Mouse (Mus musculus): ENCODE results near the gene Rftn1.

The Rftn1 gene

GRCm38 (mm10) chr17:50031548-50032491 is 158.7 kb downstream of the Rftn1 start:
- intact Hi-C loops (cut with DNase I): no loop called here

DNA sequence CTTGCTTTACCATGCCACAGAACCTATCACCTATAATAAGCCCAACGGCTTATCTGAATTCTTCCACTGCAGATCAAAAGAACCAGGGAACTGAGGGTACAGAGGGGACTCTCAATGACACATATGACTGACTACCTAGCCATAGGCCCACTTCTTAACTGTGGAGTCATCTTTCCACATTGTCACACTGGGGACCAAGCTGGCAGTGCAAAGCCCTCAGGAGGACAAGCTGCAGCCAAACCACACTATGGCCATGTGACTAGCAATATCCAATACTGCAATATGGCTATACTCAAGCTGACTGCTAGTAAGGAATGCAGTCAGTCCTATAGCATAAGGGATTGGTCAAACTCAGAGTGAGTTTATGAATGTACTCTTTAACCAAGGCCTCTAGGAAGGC is 164.8 kb downstream of the Rftn1 start:
- intact Hi-C loops (cut with DNase I): no loop called here

DNA sequence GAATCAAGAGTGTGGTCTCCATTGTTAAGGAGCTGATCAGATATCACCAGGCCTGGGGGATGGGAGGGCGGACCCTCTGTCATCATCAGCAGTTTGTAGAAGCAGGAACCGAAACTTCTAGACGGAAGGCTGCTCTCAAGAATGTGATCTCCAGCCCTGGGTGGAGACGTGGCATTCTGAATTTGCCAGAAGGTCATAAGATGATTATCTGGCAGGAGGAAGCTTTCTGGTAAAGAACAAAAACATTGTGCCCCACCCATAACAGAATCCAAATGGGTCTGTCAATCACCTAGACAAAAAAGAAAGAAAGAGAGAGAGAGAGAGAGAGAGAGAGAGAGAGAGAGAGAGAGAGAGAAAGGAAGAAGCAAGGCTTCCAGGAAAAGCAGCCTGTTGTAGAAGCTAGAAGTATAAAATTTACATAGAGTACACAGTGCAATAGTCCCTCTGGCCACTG is 165.3 kb downstream of the Rftn1 start:
- intact Hi-C loops (cut with DNase I): no loop called here

GRCm38 (mm10) chr17:50021400-50021799 is 169.1 kb downstream of the Rftn1 start:
- intact Hi-C loops (cut with DNase I): no loop called here

GRCm38 (mm10) chr17:50020211-50021001 is 170.1 kb downstream of the Rftn1 start:
- intact Hi-C loops (cut with DNase I): no loop called here

DNA sequence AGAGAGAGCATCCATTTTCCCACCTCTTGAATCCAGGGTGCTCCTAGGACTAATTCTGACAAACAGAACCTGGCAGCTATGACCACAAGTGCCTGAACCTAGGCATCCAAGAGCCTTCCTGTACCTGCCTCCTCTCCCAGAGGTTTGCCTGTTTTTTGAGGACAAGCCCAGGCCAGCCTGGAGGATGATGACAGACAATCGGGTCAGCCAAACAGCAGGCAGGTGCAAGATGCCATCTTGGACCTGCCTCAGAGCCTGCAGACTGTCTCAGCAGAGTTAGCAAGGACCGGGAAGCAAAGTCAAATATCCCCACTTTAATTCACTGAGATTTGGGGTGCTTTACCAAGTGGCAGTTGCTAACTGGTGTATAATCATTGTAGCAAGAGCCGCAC is 170.7 kb downstream of the Rftn1 start:
- intact Hi-C loops (cut with DNase I): no loop called here

- intact Hi-C loops (cut with DNase I): no loop called here
Measured at GRCm38 (mm10) chr17:50019090-50019489, 171.4 kb downstream of the Rftn1 start.

DNA sequence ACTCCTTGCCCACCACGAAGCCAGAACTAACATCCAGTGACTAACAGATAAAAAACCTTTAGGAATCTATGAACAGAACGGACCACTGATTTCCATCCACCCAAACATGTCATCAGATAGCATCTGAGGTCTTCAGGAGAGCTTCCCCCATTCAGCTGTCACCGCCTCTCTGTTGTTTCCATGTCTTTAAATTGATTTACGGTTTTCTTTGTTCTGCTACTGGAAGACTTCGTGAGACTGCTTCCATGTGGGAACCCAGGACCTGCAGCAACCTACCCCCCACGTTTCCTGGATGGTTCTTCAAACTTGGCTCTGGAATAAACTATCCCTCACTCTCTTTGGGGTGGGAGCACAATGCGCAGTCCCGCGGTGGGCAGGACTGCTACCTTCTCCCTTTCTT is 175.8 kb downstream of the Rftn1 start:
- intact Hi-C loops (cut with DNase I): no loop called here

DNA sequence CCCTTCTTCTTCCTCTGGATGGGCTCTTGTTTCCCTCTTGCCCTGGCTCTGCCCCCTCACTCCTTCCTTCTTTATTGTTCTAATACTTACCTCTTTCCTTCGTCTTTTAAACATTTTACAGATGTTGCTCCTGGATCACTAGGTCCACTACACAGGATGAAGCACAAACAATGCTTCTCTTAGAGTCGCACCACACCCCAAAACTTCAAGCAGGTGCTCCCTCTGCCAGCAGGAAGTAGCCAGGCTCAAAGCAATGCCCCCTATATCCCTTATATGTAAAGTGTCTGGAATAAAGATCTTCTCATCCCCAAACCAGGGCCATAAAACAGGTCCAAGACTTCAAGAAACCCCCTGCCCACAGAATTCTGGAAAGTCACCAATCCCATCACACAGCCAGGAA is 176.6 kb downstream of the Rftn1 start:
- intact Hi-C loops (cut with DNase I): no loop called here

- intact Hi-C loops (cut with DNase I): no loop called here
Measured at GRCm38 (mm10) chr17:50010096-50010495, 180.4 kb downstream of the Rftn1 start.

DNA sequence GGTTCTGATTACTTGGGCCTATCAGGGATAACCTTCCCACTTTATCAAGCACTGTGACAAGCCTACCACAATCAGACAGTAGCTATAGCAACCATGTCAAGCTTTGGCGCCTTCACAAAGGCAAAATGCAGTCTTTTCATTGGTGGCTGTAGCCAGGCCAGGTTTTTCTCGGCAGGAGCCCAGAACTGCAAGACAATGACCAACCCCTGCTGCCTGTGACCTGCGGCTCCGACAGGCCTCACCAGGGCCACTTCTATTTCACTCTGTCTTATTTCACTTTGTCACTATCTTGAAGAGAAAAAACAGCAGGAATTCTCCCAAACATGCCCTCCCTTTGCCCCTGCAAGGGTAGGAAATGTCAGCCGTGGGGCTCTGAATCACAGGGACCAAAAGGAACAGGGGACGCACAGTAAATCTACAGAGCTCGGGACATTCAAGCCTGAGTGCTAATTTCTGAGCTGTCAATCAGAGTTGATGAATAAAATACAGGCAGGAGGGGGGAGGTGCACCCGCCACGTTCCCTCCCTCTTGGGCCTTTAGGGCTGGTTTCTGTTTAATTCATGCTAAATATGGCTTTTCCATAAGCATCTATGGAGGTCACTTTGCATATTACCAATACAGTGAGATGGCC is 183.6 kb downstream of the Rftn1 start:
- intact Hi-C loops (cut with DNase I): no loop called here

DNA sequence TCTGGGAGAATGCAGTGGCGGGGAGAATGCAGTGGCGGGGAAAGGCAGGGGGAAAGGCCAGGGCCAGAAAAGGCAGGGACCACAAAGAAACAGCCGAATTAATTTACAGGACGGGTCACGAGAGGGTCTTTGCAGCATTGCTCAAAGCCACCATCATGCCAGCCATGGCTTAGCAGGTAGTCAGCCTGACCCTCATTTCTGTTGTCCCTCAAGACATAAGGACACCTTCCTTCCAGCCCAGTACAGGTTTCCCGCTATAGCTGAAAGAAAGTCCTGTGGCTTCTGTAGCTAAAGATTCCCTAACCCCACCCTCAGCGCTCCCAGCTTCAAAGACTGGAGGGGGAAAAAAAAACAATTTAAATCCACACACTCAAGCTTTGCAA is 184.1 kb downstream of the Rftn1 start:
- intact Hi-C loops (cut with DNase I): no loop called here

DNA sequence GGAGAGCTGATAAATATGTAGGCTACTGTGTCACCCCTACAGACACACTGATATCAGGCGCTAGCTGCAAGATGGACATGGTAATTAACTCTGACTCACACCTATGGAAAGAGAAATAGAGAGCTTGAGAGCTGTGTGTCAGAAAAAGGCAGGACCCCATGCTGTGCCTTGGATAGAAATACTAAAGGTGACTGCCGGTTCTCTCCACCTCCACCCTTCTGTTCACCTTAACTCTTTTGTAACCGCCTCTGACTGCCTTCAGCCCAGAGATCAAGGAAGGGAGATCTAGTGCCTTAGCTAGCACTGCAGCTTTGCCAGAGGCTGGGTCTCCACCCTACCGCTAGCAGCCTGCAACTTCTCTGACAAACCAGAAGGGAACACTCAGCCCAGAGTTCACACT is 187.3 kb downstream of the Rftn1 start:
- intact Hi-C loops (cut with DNase I): no loop called here

DNA sequence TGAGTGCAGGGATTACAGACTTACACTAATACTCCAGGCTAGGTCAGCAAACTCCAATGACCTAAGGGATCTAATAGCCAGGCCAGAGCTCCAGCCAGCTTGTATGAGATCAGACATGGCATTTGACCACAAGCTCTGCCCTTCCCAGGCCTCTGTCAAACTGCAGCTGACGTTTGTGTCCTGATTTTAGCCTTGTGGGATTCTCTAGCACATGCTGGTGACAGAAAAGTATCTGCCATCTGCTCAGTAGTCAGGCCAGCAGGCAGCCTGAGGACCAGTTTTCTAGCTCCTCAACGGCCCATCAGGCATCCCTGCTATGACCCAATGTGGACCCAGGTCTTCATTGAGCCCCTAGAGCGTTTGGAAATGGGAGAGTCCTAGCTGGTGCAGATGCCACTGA is 188.3 kb downstream of the Rftn1 start:
- intact Hi-C loops (cut with DNase I): no loop called here

- intact Hi-C loops (cut with DNase I): no loop called here
Measured at GRCm38 (mm10) chr17:50001754-50002153, 188.7 kb downstream of the Rftn1 start.

DNA sequence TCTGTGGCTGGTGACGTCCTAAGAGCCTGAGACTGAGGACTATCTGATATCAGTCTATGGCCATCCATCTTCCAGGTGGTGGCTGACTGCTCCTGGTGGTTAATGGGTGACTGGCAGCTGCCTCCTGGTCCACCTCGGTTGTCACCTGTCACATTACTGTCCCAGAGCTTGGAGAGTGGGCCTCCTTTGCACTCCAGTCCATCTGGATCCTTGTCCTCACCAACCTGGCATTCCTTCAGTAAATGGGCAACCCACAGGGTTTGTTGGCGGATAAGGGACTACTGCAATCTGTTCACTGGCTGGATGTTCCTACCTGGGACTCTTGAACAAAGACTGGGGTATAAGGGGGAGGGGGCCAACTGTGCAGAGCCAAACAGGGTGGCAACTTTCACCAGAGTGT is 189.9 kb downstream of the Rftn1 start:
- intact Hi-C loops (cut with DNase I): no loop called here

GRCm38 (mm10) chr17:49996626-49997152 is 193.8 kb downstream of the Rftn1 start:
- intact Hi-C loops (cut with DNase I): no loop called here

DNA sequence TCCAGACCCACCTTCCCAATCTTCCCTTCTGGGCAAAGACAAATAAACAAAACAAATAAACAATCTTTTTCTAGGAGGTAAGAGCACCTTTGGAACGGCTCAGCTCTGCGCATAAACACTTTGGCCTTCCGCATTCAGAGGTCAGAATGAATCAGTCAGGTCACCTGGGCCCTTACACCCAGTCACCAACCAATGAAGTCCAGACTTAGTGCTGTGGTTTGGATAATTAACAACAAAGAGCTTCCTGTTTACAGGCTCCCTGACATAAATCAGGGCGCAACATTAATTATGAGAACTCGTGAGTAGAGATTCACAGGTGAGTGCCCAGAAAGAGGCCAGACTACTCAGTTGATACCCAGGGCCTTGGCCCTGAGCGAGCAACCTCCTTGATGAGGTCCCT is 194.4 kb downstream of the Rftn1 start:
- intact Hi-C loops (cut with DNase I): no loop called here

DNA sequence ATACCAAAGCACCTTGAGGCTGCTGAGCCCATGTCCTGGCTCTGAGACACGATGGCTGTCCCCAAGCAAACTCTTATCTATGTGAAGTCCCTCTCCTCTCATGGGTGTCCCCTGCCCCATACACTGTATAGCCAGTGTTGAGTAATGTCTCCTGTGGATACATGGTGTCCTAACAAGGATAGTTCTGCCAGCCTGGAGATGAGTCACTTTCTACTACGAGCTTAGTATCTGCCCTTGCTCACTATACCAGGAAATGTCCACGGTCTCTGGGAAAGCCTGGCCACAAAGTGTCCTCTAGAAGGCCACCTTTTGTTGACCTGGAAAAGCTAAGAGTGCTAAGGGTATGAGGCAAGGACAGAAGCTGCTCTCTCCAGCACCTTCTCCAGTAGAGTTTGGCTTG is 195.2 kb downstream of the Rftn1 start:
- intact Hi-C loops (cut with DNase I): no loop called here

- intact Hi-C loops (cut with DNase I): no loop called here
Measured at GRCm38 (mm10) chr17:49993631-49994030, 196.8 kb downstream of the Rftn1 start.

All from adrenal gland (tissue).